Mouse (Mus musculus): ENCODE results near the gene Tymp. TPM values are rescaled to one million over a fixed set of nuclear protein-coding genes. Genes with fewer than 3 reads are reported as not detected.

Tymp gene
- polyA plus RNA-seq, 1 experiment = 2.9 TPM

- TF ChIP-seq CTCF (IDR thresholded peaks at IDR 0.05; ENCODE audit: extremely low read depth, insufficient read depth, insufficient read length, insufficient replicate concordance) (no peak), POLR2A (IDR thresholded peaks at IDR 0.05; ENCODE audit: low read depth, low read length) (no peak)
- H3K4me1 ChIP-seq (ENCODE audit: control insufficient read depth, insufficient read depth, insufficient read length) = no peaks in the 10 kb centered on the region
- 91% methylated on average over 7 of the region's 7 CpGs for WGBS
- H3K27me3 ChIP-seq (ENCODE audit: control insufficient read depth, insufficient read depth, low read length) = no peaks in the 10 kb centered on the region
- no peak for DNase-seq (ENCODE audit: low read depth in 1 of 2, low spot score in 2 of 2)
- H3K36me3 ChIP-seq (ENCODE audit: control insufficient read depth, insufficient read depth, low read length) = no peaks in the 10 kb centered on the region
- H3K27ac ChIP-seq (ENCODE audit: insufficient read depth, low read length) = no peak within 1 kb of the TSS
- H3K4me3 ChIP-seq (ENCODE audit: extremely low read depth, insufficient read depth, insufficient read length) = no peak within 1 kb of the TSS
These were observed 7.8 kb upstream of the Tymp start, which contains the start of gene Klhdc7b for GRCm38 (mm10) chr15:89384617-89385016. Gene Klhdc7b (plus strand): TSS chr15:89384917.

- no peak overlapping the region for H3K27ac ChIP-seq (ENCODE audit: insufficient read depth, low read length)
- H3K4me1 ChIP-seq (ENCODE audit: control insufficient read depth, insufficient read depth, insufficient read length) = peaks cover 3% of the 10 kb centered on the region; the same call in 1 of the 2 replicates
- H3K36me3 ChIP-seq (ENCODE audit: control insufficient read depth, insufficient read depth, low read length) = no peaks in the 10 kb centered on the region
- peaks cover 9% of the 10 kb centered on the region for H3K27me3 ChIP-seq (ENCODE audit: control insufficient read depth, insufficient read depth, low read length)
- no peak overlapping the region for H3K4me3 ChIP-seq (ENCODE audit: extremely low read depth, insufficient read depth, insufficient read length)
- no peak for DNase-seq (ENCODE audit: low read depth in 1 of 2, low spot score in 2 of 2)
- 10% methylated on average over 10 of the region's 10 CpGs for WGBS
- TF ChIP-seq POLR2A (IDR thresholded peaks at IDR 0.05; ENCODE audit: low read depth, low read length) = no peak
- no peak for TF ChIP-seq CTCF (IDR thresholded peaks at IDR 0.05; ENCODE audit: extremely low read depth, insufficient read depth, insufficient read length, insufficient replicate concordance)
These were observed 2.6 kb upstream of the Tymp start for GRCm38 (mm10) chr15:89379429-89379828.

GRCm38 (mm10) chr15:89378831-89379401, 2.1 kb upstream of the Tymp start, which contains the start of gene Odf3b:
Gene Odf3b (minus strand): TSS chr15:89379282.
- no peaks in the 10 kb centered on the region for H3K36me3 ChIP-seq (ENCODE audit: control insufficient read depth, insufficient read depth, low read length)
- TF ChIP-seq POLR2A (IDR thresholded peaks at IDR 0.05; ENCODE audit: low read depth, low read length) = no peak
- no peak for TF ChIP-seq CTCF (IDR thresholded peaks at IDR 0.05; ENCODE audit: extremely low read depth, insufficient read depth, insufficient read length, insufficient replicate concordance)
- H3K4me3 ChIP-seq (ENCODE audit: extremely low read depth, insufficient read depth, insufficient read length) = peak within 1 kb of the TSS; percentile 24; the same call in 1 of the 2 replicates
- no peak within 1 kb of the TSS for H3K27ac ChIP-seq (ENCODE audit: insufficient read depth, low read length)
- DNase-seq (ENCODE audit: low read depth in 1 of 2, low spot score in 2 of 2) = no peak
- H3K4me1 ChIP-seq (ENCODE audit: control insufficient read depth, insufficient read depth, insufficient read length) = peaks cover 6% of the 10 kb centered on the region
- 3% methylated on average over 33 of the region's 33 CpGs for WGBS
- H3K27me3 ChIP-seq (ENCODE audit: control insufficient read depth, insufficient read depth, low read length) = peaks cover 9% of the 10 kb centered on the region

GRCm38 (mm10) chr15:89377938-89378828, 1.3 kb upstream of the Tymp start:
- no peak for TF ChIP-seq CTCF (IDR thresholded peaks at IDR 0.05; ENCODE audit: extremely low read depth, insufficient read depth, insufficient read length, insufficient replicate concordance)
- no peak for TF ChIP-seq POLR2A (IDR thresholded peaks at IDR 0.05; ENCODE audit: low read depth, low read length)
- H3K27ac ChIP-seq (ENCODE audit: insufficient read depth, low read length) = no peak overlapping the region
- H3K4me1 ChIP-seq (ENCODE audit: control insufficient read depth, insufficient read depth, insufficient read length) = peaks cover 7% of the 10 kb centered on the region
- peaks cover 9% of the 10 kb centered on the region for H3K27me3 ChIP-seq (ENCODE audit: control insufficient read depth, insufficient read depth, low read length)
- 18% methylated on average over 46 of the region's 46 CpGs for WGBS
- H3K4me3 ChIP-seq (ENCODE audit: extremely low read depth, insufficient read depth, insufficient read length) = peak overlapping the region; percentile 24; the same call in 1 of the 2 replicates
- no peaks in the 10 kb centered on the region for H3K36me3 ChIP-seq (ENCODE audit: control insufficient read depth, insufficient read depth, low read length)
- DNase-seq (ENCODE audit: low read depth in 1 of 2, low spot score in 2 of 2) = no peak

- 44% methylated on average over 18 of the region's 18 CpGs for whole genome bisulfite sequencing
- Histone ChIP-seq H3K27ac (ENCODE audit: insufficient read depth, low read length) (no peak overlapping the region), H3K4me3 (ENCODE audit: extremely low read depth, insufficient read depth, insufficient read length) (no peak overlapping the region), H3K27me3 (ENCODE audit: control insufficient read depth, insufficient read depth, low read length) (peaks cover 9% of the 10 kb centered on the region), H3K36me3 (ENCODE audit: control insufficient read depth, insufficient read depth, low read length) (peaks cover 2% of the 10 kb centered on the region; the same call in 1 of the 2 replicates), H3K4me1 (ENCODE audit: control insufficient read depth, insufficient read depth, insufficient read length) (peaks cover 11% of the 10 kb centered on the region)
- no peak for TF ChIP-seq POLR2A (IDR thresholded peaks at IDR 0.05; ENCODE audit: low read depth, low read length)
- no peak for TF ChIP-seq CTCF (IDR thresholded peaks at IDR 0.05; ENCODE audit: extremely low read depth, insufficient read depth, insufficient read length, insufficient replicate concordance)
- no peak for DNase-seq (ENCODE audit: low read depth in 1 of 2, low spot score in 2 of 2)
These were observed 523 bp upstream of the Tymp start for GRCm38 (mm10) chr15:89377362-89377761.

- Histone ChIP-seq H3K4me1 (ENCODE audit: control insufficient read depth, insufficient read depth, insufficient read length) (peaks cover 11% of the 10 kb centered on the region), H3K36me3 (ENCODE audit: control insufficient read depth, insufficient read depth, low read length) (peaks cover 14% of the 10 kb centered on the region), H3K27ac (ENCODE audit: insufficient read depth, low read length) (no peak overlapping the region), H3K27me3 (ENCODE audit: control insufficient read depth, insufficient read depth, low read length) (peaks cover 9% of the 10 kb centered on the region), H3K4me3 (ENCODE audit: extremely low read depth, insufficient read depth, insufficient read length) (no peak overlapping the region)
- TF ChIP-seq CTCF (IDR thresholded peaks at IDR 0.05; ENCODE audit: extremely low read depth, insufficient read depth, insufficient read length, insufficient replicate concordance) (no peak), POLR2A (IDR thresholded peaks at IDR 0.05; ENCODE audit: low read depth, low read length) (no peak)
- 87% methylated on average over 7 of the region's 7 CpGs for WGBS
- no peak for DNase-seq (ENCODE audit: low read depth in 1 of 2, low spot score in 2 of 2)
These were observed 799 bp downstream of the Tymp start for GRCm38 (mm10) chr15:89376040-89376439.
